Mouse (Mus musculus) megakaryocyte, embryonic 14.5 days (primary cell): ENCODE results near the gene Adamtsl3.

ENCODE experiments used
- FLI1 ChIP-seq: IDR thresholded peaks from 2 replicates; pipeline ENCODE4 v1.6.1; 2012; ENCODE audit warnings: low read length, inconsistent platforms, mixed read lengths
- GATA1 ChIP-seq: IDR thresholded peaks from 3 replicates; pipeline ENCODE4 v1.6.1; 2012; ENCODE audit warnings: mixed read lengths, low read length, inconsistent platforms, borderline replicate concordance

DNA sequence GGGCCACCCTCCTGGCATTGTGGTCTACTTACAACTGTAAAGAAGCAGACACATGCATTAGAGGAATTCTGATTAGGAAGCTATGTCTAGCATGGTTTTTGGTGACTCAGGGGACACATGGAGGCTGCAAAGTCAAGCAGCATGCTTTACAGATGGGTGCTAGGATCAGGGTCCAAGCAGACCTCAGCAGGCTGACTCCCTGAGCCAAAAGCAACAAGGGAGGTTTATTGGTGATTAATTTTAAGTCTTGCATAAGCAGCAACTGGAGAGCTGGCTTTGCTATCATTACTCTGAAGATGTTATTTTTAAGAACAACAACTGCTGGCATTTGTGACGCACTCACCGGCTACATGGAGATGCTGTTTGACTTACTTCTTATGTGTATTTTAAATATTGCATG is 88.1 kb downstream of the Adamtsl3 start:
- no peak for TF ChIP-seq FLI1
- no peak for TF ChIP-seq GATA1
